Mouse (Mus musculus) cerebellum, postnatal 25 days (tissue): ENCODE results near the gene Gbp3.

Source experiments
- DNase-seq, 2 experiments: peaks; one replicate each; pipeline ENCODE4 v3.0.0; 2021; ENCODE audit warnings: mixed read lengths in 2 of 2

Gbp3 gene

DNA sequence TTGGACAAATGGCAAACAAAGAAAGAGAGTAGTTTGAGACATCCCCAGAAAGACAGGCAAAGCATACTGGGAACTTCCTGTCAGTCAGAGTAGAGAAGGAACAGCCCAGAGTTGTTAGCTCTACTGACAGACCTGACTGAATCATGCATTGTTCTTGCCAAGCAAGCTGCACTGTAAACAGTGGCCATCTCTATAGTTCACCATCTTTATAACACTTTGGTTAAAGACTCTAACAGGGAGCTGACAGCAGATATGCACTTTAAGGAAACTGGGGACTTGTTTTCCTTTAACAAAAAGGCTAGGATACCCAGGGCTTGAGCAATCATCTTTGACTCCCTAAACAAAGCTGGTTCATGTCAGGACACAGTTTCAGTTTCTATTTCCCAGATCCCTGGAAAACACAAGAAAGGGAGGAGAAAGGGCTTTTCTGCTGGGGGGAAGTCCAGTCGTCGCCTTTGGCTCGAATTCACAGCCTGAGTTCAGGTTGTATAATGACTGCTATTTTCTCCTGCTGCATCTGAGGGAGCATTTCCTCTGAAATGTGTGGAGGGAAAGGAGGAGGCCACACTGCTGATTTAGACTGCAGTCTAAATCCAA, at the start of gene Gbp3:
Gbp3 (plus strand) TSS at position 395 of the 597 bp plus-strand sequence.
- no peak for DNase-seq

DNA sequence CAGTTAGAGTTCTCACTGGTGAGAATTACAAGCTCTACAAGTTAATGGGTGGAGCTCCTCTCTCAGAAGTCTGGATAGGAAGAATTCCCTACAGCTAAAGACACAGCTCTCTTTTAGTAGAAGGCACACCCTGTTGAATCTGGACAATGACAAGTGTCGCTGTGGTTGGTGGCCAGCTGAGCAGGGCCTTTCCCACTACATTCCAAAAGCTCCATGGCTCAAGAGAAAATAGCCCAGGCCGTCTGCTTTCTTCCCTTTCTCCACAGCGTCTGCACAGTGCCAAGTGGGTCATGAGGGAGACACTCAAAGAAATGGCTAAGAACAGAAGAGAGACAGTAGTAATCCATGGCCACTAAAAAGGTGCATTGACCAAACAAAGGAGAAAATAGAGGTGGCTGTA, 31.7 kb upstream of the Gbp3 start:
- no peak for DNase-seq

DNA sequence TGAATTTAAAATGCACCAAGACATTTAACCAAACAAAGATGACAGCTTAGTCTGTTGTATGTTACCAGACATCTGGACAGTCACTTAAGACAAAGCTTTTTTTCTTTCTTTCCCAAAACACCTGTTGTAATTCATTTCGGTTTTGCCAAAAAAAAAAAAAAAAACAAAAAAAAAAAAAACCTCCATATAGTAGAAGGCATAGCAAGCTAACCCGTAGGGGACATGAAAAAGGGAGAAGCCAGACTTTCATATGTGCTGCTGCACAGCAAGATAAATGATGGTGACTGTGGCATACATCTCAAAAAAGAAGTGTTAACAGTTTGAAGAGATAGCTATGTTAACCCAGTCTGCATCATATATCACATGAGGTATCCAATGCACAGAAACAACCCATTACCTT, 30.2 kb upstream of the Gbp3 start:
- DNase-seq: no peak

DNA sequence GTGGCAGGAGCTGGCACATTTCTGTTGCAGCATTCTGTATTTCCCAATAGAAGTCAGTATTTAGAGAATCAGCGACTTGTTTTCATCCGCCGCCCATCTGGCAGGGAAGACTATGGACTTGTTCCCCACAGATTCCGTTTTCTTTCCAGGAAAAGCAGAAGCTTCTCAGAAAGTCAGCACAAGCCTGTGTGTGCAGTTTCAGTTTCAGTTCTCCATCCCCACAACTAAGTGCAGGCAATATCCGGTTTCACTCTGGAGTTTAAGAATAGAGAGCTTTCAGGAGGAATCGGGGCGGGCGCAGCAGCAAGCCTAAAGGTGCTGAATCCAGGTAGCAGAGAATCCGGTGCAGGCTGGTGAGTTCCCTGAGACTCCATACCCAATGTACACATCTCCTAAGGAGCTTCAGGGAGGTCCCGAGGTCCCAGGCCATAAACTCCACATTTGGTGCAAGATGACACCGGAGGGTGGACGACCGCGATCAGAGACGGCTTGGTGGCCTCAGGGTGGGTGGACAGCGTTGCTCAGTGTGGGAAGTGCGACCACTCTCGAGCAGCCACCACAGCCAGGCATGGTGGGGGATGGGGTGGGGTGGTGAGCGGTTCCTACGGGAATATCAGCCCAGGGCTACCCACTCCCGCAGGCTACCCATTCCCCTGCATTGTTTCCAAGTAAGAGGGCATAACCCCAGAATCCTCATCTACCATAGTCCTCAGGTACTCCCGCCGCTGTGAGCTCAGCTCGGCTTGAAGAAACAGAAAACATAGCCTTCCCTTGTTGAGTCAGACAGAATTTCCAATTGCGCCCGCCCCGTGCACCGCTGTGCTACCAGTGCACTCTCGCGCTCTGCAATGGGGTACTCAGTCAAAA, 29.5 kb upstream of the Gbp3 start, which contains the start of gene Gbp7:
Gbp7 (plus strand) TSS at position 256 of the 867 bp plus-strand sequence.
- DNase-seq: peak; percentile 19 to 32

DNA sequence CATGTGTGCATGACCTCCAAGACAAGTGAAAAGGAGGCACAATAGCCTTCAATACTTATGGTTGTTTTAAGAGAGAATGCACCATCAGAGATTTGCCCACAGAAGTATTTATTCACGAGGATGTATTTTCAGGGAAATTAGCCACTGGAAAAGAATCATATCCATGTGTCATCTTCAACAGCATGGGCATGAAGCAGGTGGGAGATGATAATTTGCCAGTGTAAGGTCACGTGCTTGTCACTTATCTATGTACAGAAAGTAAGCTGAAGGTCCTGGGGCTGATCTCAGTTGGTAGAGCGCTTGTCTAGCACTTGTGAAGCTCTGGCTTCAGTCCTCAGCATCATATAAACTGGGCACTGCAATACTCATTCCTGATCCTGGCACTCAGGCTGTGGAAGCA, 28.2 kb upstream of the Gbp3 start:
- no peak for DNase-seq

DNA sequence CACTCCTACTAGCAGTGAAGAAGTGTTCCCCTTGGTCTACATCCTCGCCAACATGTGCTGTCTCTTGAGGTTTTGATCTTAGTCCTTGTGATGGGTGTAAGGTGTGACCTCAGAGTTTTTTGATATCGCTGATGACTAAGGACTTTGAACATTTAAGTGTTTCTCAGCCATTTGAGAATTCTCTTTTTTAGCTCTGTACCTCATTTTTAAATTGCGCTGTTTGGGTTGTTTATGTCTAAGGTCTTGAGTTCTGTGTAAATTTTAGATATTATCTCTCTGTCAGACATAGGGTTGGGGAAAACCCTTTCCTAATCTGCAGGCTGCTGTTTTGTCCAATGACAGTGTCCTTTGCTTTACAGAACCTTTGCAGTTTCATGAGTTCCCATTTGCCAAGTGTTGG, 26.6 kb upstream of the Gbp3 start:
- DNase-seq: no peak

DNA sequence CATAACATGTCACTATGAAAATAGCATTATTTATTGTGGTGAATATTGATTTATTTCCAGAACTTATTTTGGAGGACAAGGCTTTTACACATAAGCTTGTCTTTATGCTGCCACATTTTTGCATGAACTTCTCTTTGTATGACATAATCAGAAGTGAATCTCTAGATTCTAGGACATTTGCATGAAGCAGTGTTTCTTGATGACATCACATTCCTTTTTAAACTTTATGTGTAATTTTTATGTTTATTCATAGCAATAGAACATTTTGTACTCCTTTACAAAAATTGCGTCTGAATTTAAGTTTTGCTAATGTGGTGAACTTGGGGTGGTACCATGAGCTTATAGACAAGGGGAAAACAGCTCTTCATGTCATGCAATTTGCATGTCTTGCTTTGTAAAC, 24.2 kb upstream of the Gbp3 start:
- no peak for DNase-seq

DNA sequence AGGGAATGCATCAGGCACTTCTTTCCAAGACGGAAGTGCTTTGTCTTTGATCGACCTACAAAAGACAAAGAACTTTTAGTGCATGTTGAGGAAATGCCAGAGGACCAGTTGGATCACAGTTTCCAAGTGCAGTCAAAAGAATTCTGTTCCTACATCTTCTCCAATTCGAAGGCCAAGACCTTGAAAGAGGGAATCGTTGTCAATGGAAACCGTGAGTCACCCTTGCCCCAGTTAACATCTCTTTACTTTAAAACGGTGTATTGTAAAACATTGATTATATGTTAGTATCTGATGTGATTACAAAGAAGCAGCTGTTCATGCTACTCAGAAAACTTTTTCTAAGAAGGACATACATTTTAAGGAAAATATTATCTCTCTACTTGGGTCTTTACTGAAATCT, 18.4 kb upstream of the Gbp3 start:
- DNase-seq: no peak

DNA sequence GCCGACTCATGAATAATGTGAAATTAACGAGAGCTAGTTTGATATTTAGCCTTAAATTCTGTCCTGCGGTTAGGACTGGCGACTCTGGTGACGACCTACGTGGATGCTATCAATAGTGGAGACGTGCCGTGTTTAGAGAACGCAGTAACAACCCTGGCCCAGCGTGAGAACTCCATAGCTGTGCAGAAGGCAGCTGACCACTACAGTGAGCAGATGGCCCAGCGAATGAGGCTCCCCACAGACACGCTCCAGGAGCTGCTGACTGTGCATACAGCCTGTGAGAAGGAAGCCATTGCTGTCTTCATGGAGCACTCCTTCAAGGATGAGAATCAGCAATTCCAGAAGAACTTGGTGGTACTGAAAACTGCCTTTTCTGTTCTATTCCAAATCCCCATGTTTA, 17.1 kb upstream of the Gbp3 start:
- DNase-seq: peak; percentile 28 to 32

DNA sequence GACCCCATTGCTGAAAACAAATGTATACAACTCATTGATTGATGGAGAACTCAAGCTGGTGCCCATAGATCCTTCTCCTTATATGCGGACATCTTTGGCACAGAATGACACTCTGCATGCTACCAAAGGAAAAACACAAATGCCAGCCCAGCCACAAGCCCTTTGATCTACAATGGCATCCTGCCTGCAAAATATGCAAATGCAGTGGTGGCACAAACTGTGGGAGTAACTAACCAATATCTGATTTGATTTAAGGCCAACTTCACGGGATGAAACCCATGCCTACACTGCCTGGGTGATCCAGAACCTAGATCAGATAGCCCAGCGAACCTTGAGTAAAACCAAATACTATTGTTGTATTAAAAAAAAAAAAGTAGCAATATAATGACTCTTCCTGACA, 13.1 kb upstream of the Gbp3 start:
- DNase-seq: no peak

DNA sequence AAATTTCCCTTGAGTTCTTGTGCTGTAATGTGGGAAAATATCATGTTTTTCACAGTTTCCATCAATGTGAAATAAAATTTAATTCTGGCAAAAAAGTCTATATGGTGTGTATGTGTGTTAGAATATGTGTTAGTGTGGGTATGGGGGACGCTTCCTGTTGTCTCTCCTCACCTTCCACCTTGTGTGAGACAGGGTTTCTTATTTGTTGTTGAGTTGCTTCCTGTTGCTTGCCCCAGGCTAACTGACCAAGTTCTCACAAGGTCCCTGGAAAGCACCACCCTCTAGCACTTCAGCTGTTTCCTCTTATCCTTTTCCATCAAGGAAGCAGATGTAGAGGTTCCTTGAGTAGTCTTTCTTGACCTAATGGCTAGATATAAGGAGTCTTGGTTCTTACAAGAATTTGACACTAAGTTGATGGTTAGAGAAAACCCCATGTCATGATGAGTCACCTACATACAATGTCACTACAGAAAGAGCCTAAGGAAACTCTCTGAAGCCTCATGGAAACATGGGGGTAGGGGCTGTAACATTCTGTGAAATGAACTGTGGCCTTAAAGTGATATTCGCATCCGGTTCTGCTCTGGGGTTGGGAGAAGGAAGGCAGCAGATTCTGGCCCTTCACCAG, 9.7 kb upstream of the Gbp3 start:
- DNase-seq: no peak

DNA sequence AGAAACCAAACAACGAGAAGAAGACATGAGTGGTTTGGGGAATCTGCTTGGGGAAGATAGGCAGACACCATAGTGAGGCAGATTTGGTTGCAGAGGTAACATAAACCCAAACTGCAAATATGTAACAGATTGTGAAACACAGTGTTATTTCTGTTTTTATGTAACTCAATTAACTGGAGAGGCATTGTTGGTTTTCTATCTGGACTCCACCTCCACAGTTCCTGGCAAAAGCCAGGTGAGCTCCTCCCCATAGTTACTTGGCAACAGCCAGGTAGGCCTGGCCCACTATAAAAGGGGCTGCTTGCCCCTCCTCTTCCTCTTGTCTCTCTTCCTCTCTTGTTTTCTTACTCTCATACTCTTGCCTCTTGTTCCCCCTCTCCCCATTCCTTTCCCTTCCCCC, 5.2 kb upstream of the Gbp3 start:
- DNase-seq: no peak

DNA sequence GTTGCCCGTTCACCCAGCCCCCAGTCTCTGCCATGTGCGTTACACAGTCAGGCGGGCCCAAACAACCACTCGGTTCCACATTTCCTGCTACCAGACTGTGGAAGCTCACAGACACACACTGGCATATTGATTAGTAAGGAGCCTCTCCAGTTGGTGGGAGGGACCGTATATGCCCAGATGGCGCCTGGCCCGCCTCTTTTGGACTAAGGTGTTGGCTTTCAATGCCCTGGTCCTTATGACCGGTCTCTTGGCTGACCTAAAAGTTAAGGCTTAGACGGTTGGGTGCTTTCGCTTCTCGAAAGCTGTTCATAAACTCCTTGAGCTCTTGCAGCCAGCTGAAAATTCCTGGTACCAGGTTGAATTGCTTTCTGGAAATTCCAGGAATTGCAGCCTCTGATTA, 4.2 kb upstream of the Gbp3 start:
- DNase-seq: no peak

DNA sequence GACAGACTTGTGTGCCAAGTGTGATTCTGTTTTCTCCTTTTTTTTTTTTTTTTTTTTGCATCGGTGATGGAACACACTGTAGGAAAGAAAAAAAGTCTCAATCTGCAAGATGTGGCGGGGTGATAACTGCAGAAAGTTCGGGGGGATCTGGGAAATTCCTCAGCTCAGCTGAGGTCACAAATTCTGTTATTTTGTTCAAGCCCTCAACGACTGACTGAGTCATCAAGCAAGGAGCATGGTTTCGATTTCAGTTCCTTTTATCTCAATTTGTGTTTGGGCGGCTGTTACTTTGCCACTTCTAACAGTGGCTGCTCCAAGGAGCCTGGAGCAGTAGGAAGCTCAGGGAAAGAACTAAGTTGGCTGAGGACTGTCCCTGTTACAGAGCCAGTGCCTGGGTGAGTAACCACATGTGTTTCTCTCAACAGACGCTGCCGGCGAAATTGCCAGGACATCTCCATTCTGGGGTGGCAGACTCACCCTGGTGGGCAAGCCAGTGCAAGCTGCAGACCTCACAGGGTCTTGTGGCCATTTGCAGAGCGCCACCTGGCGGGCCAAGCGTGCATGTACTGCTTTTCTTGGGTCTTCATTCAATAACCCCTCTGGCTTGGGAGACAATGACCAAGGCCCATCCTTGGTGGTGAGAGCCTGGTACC, 596 bp downstream of the Gbp3 start:
- DNase-seq: peak; percentile 81 to 88

DNA sequence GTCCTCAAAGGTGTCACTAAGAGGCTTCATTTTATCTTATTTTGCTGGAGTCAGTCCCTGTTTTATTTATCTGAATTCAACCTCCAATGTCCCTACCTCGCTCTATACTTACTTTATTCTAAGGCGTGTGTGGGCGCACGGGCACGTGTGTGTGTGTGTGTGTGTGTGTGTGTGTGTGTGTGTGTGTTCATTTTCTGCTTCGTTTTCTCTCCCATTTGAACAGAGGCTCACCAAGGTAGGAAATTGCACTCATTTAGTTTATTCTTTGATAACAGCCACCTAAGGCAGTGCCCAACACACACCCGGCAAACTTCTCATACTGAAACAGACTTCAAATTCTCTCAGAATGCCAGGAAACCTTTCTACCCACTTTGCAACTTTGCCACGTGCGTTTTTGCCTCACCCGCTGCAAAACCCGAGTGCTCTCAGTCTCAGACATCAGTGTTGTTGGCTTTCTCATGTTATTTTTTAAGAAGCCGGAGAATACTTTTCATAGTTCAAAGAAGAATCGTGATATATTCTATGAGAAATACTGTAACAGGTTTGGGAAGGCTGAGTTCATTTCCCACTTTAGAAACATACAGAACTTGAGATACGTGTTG, 1.3 kb downstream of the Gbp3 start:
- DNase-seq: no peak

DNA sequence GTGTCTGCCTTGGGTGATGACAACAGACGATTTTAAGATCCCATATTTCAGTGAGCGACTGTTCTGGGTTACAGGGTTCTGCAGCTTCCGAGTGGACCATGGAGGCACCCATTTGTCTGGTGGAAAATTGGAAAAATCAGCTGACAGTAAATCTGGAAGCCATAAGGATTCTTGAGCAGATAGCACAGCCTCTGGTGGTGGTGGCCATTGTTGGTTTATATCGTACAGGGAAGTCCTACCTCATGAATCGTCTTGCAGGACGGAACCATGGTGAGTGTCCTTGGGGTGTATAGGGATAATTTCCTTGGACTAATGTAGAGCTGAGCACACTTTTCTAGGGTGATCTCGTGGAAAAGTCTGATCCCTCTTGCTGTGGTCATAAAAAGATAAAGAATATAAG, 1.8 kb downstream of the Gbp3 start:
- DNase-seq: no peak

DNA sequence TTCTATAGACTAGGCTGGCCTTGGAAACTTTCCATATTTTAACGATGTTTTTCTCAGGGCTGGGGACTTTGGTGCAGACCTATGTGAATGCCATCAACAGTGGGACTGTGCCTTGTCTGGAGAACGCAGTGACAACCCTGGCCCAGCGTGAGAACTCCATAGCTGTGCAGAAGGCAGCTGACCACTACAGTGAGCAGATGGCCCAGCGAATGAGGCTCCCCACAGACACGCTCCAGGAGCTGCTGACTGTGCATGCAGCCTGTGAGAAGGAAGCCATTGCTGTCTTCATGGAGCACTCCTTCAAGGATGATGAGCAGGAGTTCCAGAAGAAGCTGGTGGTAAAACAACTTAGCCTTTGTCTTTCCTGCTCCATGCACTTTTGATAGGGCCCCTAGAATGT, 7.7 kb downstream of the Gbp3 start:
- DNase-seq: peak; percentile 33 to 43

DNA sequence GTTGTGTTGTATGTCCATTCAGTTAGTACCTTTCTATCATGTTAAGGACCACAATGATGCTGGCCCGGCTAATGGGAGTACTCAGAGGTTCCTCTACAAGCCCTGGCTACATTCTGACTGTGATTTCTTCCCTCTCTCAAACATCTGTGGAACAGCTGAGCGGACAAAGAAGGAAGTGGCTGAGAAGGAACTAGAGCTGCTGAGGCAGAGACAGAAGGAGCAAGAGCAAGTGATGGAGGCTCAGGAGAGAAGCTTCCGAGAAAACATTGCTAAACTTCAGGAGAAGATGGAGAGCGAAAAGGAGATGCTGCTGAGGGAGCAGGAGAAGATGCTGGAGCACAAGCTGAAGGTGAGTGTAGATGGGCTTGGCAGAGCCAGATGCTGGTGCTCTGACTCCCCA, 10.9 kb downstream of the Gbp3 start:
- DNase-seq: no peak

DNA sequence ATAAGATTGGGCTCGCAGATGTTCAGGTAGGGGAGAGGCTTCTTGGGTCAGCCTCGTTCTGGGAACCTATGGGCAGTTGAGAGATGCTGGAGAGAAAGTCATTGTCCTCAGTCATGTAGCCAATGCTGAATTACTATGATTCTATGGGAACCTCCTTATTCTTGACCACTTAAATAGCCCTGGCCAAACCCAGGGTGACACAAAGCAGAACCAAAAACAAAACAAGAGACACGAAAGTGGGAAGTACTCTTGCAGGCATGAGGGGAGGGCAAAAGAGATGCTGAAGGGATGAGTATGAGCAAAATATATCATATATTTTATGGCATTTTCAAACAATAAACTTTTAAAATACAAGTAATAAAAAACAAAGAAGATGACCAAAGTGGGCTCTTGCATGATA, 17.3 kb downstream of the Gbp3 start:
- DNase-seq: no peak

DNA sequence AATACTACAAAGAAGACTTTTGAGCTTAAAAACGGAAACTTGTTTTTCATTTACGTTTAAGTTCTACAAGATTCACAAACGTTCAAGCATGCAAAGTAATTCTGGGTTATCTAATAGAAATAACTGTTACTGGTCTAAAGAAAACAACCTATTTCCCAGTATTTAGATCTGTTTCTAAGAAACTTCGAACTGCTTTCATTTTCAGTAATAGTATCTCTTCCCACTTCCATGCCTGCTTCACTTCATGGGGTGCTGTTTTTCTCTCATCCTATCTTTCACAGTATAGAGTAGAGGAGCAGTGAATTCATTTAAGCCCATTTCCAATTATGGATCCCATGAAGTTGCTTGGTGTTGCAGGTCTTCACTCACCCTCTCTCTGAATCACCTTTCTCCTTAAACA, 18.5 kb downstream of the Gbp3 start:
- no peak for DNase-seq

DNA sequence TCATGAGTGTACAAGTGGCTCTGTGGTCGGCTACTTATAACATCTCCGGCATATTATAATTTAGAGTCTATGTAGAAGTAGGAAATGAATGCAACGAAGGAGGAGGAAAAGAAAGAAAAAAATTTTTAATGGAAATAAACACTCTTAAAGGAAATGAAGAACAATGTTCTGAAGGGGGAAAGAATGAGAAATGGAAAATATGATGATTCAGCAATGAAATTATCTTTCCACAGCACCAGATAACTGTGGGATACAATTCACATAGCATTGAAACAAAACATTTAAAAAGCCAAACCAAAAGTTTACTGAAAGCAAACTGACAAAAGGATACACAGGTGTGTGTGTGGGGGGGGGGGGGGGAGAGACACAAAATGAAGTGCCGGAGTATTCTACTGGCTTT, 23.2 kb downstream of the Gbp3 start:
- no peak for DNase-seq

DNA sequence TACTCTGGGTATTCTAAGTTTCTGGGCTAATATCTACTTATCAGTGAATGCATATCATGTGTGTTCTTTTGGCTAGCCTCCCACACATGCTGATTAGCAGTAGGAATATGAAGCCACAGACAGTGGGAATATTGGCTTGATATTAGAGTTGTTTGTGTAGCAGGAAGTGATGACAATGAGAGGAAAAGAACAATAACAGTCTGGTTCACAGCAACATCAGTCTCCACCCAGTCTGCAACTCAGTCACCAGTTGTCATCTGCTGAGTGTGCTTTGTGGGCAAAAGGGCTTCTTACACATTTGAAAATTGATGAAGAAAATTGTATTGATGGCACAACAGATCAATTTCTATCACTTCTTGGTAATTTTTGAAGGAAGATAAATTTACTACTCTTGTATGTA, 27.6 kb downstream of the Gbp3 start:
- no peak for DNase-seq

DNA sequence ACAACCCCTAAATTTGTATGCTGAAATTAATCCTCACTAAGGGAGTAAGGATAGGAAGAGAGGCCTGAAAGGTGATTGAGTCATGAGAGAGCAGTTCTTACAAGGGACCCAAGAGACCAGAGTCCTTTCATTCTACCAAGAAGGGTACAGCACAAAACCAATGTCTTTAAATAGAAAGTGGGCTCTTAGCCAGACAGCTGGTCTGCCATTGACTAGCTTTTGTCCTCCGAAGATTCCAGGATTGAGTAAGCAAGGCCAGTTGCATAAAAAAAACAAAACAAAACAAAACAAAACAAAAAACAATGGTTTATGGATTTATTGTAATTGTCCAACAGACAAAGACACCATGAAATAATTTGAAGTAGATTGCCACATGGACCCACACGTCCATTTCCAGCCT, 29.1 kb downstream of the Gbp3 start:
- DNase-seq: no peak
